Mouse (Mus musculus) bone marrow, adult 2 months (tissue): ENCODE results near the gene Crtc3.

Source experiments
- CTCF ChIP-seq: fragments of 200-500 bp; IDR thresholded peaks from 2 replicates; pipeline ENCODE4 v1.5.1; 2011; ENCODE audit warnings: low read length, control low read depth; ENCODE audit not compliant: control insufficient read depth, insufficient read depth
- POLR2A ChIP-seq: fragments of 200-500 bp; IDR thresholded peaks from 2 replicates; pipeline ENCODE4 v1.6.1; 2011; ENCODE audit warnings: low read depth, mild to moderate bottlenecking, control low read depth, low read length, borderline replicate concordance; ENCODE audit not compliant: control insufficient read depth

DNA sequence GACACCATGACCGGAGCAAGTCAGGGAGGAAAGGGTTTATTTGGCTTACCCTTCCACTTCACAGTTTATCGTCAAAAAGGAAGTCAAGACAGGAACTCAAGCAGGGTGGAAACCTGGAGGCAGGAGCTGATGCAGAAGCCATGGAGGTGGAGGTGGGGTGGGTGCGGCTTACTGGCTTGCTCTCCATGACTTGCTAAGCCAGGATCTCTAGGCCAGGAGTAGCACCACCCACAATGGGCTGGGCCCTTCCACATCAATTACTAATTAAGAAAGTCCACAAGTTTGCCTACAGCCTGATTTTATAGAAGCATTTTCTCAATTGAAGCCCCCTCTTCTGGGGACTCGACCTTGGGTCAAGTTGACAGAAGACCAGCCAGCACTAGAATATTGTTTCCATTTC lies 15.4 kb upstream of the Crtc3 start:
- TF ChIP-seq CTCF: no peak
- no peak for TF ChIP-seq POLR2A
